Mouse (Mus musculus) ES-E14 (cell line): ENCODE results near the gene Fem1a.

ENCODE experiments used
- CHD2 ChIP-seq: IDR thresholded peaks from 2 replicates; pipeline ENCODE4 v1.6.1; 2014; ENCODE audit warnings: mild to moderate bottlenecking, low read depth, low read length, inconsistent platforms
- MAFK ChIP-seq: IDR thresholded peaks from 2 replicates; pipeline ENCODE4 v1.6.1; 2014; ENCODE audit warnings: mild to moderate bottlenecking, low read depth, low read length, inconsistent platforms; ENCODE audit not compliant: insufficient read depth
- ZC3H11A ChIP-seq: IDR thresholded peaks from 2 replicates; pipeline ENCODE4 v1.6.1; 2012; ENCODE audit warnings: low read depth, mild to moderate bottlenecking, inconsistent platforms, low read length, borderline replicate concordance
- ZNF384 ChIP-seq: IDR thresholded peaks from 2 replicates; pipeline ENCODE4 v1.6.1; 2012; ENCODE audit warnings: low read depth, low read length, inconsistent platforms

DNA sequence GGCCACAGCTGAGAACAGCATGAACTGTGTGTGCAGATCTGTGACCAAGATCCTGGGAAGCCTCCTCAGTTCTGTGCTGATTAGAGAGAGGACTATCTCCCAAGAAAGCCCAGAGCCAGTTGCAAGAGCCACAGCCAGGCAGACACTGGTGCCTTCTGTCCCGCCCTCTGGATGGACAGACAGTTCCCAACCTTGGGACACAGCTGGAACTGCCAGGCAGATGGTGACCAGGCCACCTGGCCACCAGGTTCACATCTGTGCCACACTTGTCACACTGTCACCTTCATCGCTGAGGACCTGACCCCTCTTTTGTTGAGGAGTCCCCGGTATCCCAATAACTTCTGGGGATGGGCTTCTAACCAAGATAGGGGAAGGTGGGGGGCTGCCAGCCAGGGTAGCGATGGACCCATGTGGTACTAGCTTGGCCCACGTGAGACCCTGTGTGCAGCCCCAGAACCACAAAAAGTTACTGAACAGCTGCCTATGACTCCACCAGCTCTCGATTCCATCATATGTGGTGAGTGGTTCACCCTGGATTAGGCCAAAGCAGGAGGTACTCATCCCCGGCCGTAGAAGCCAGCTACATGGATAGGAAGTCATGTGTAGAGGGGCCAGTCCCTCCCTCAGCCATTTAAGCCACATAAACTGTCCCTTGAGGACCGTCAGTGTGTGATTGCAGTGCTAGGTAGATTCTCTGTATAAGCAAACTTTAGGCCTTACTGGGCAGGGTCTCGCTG is 2.9 kb downstream of the Fem1a start:
- TF ChIP-seq MAFK, result no peak
- TF ChIP-seq ZNF384, result no peak
- TF ChIP-seq ZC3H11A, result no peak
- TF ChIP-seq CHD2, result no peak
